Mouse (Mus musculus) bone marrow macrophage, adult 2 months (primary cell): ENCODE data around the gene Gabrr2.

Experiments
- CTCF ChIP-seq: IDR thresholded peaks from 2 replicates; pipeline ENCODE4 v1.5.1; 2012; ENCODE audit warnings: low read depth, mild to moderate bottlenecking, low read length, moderate library complexity
- POLR2A ChIP-seq: IDR thresholded peaks from 2 replicates; pipeline ENCODE4 v1.6.1; 2012; ENCODE audit warnings: mild to moderate bottlenecking, low read depth, low read length, borderline replicate concordance

DNA sequence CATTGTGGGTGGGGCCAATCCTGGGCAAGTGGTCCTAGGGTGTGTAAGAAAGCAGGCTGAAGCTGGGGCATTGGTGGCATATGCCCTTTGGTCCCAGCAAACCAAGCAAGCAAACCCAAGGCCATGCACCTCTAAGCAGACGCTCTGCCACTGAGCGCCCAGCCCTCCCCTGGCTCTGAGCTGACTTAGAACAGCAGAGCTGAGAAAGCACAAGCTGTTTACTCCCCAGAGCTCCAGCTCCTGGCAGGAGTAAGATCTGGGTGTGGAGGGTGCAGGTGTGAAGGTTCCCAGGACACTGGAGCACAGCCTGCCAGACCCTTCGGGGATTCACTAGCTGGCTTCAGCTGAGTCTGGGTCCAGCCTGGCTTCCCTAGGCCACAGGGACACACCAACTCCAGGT is 15.7 kb downstream of the Gabrr2 start:
- TF ChIP-seq POLR2A, result no peak
- no peak for TF ChIP-seq CTCF
